Mouse (Mus musculus) megakaryocyte, embryonic 14.5 days (primary cell): ENCODE results near the gene Arhgef25.

Experiments used
- FLI1 ChIP-seq: IDR thresholded peaks from 2 replicates; pipeline ENCODE4 v1.6.1; 2012; ENCODE audit warnings: low read length, inconsistent platforms, mixed read lengths
- GATA1 ChIP-seq: IDR thresholded peaks from 3 replicates; pipeline ENCODE4 v1.6.1; 2012; ENCODE audit warnings: mixed read lengths, low read length, inconsistent platforms, borderline replicate concordance

DNA sequence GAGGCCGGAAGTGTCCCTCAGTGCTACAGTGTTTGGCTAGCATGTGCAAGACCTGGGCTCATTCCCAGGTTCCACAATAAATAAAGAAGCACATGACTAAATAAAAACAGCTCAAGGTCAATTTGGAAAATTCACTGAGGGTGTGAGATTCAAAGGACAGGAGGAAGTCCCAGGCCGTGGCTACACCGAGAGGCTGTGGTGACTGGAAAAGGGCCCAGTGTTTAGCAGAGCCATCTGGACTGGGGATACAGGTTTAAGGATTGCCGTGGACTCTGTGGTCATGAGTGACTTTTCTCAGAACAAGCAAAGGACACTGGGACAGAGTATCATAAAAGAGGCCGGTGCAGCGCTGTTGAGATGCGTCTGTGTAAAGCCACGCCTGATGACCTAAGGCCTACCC, 23.4 kb upstream of the Arhgef25 start:
- TF ChIP-seq GATA1 (no peak), FLI1 (no peak)
